Mouse (Mus musculus): Measurements from ENCODE around the gene Lrch1.

The Lrch1 gene

DNA sequence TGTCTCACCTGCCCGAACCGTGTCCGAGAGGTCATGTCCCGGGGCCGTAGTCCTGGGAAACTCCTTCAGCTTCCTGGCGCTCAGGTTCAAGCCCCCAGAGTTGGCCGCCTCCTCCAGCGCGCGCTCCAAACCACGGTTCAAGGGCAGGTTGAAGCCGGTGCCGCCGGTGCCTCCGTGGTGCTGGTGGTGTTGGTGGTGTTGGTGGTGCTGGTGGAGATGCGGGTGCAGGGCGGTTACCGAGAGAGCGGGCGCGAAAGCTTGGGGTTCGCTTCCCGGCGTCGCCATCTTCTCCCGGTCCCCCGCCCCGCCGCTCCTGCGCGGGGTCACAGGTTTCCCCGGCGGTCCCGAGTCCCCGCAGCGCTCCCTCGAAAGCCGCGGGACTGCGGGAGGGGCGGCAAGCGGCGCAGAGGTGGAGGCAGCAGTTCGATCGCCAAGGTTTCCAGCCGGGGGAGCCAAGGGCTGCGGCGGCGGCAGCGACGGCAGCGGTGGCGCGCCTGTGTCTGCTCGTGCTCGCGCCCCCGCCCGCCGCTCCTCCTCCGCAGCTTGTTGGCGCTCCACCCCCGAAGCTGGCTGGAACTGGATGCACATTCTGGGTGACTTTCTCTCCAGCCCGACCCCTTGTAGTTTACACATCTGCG is at the start of gene Lrch1:
Gene Lrch1 (minus strand): TSS at position 501 of the 638 bp plus-strand sequence.
- peak; percentile 79 for DNase-seq (ENCODE audit: low spot score)

DNA sequence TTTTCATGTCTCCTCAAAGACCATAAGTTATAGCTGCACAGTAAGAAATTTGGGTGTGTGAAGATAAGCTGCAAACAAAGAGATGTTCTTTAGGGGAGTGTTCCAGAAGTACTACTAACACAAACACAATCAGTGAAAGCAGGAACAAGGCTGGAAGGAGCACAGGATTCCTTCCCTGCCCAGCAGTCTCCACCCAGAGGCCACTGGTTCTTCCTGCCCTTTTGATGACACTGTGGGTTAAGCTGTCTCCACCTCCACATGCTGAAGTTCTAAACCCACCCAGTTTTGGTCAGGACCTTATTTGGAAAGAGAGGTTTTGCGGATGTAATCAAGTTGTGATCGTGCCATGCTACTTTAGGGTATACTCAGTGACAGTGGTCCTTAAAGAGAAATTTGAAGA is 49.4 kb upstream of the Lrch1 start:
- DNase-seq (ENCODE audit: low spot score) = no peak

DNA sequence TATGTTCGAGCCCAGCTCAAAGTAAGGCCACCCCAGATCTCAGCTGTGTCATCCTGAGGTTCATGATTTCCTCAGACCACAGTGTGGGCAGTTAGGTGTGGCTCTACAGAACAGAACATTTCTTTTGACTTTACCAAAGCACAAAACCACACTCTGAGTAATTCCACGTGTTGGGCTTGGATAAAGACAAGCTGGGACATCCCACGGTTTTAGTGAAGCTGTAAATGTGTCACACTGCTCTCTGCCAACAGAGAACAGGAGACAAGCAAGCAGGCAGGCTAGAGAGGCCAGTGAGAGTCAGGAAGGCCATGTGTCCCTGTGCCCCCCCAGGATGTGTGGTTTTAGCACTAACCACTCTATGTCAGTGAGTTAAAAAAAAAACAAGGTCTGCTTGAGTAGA is 48.9 kb upstream of the Lrch1 start:
- DNase-seq (ENCODE audit: low spot score) = no peak

DNA sequence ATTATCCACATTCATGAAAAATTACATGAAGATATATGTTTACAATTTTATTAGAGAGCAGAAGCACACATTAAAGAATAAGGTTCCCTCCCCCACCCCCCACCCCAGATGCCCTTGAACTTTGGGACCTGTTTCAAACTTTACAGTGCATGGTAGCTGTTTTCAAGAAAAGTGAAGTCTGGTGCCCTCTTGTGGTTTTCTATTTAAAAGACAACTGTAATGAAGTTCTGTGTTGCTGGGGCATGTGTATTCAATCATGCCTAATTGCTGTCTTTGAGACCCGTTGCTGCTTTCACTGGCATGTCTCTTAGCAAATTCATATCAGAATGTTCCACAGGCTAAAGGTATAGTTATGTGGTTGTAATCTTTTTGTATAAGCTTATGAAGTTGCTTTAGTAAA is 42.8 kb upstream of the Lrch1 start:
- no peak for DNase-seq (ENCODE audit: low spot score)

DNA sequence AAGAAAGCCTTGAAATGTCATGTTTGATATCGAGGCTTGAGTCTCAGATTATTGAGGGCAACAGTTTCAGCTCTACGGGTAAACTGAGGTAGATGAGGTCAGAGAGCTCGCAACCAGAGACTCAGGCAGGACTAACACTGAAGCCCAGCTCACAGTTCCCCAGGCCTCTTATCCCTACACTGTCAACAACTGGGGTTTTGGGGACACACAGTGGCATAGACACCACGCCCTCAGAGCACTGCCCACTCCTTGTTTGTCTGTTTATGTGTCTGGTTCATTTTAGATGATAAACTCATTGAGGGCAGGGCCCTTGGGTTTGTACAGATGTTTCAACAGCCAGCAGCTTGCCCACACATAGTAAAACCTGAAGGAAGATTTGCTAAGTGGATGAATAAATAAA is 42.2 kb upstream of the Lrch1 start:
- DNase-seq (ENCODE audit: low spot score) = no peak

DNA sequence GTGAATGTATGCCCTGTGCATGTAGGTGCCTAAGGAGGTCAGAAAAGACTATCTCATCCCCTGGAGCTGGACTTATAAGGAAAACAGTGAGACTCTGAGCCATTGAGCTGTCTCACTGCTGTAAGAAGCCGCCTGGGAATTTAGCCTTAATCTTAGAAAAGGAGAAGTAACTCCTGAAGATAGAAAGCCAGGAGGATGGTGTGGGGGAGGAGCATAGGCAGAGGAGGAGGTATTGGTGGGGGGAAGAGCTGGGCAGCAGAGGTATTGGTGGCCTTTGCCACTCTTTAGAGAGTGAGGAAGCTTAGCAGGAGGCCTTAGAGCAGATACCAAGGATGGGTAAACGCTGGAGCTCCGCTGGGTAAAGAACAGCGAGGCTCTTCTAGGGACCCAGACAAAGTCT is 41.6 kb upstream of the Lrch1 start:
- DNase-seq (ENCODE audit: low spot score) = no peak

- DNase-seq (ENCODE audit: low spot score) = no peak
These were observed 38.9 kb upstream of the Lrch1 start for GRCm38 (mm10) chr14:74986527-74986926.

DNA sequence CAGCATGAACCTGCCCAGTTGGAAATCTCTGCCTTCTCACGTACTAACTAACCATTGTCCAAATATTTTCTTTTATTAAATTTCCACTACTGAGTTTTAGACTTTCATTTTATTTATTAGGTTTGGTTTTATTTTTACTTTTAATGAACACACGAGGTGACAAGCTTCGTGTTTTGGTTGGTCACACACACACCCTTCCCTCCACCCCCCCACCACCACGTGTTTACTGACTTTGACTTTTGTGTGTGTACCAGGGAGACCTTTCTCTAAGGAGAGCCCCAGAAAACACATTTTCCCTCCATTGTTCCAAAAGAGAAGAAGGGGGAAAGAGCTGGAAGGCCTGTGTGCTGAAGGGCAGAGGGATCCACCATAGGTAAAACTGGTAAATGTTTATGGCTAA is 38.0 kb upstream of the Lrch1 start:
- DNase-seq (ENCODE audit: low spot score) = no peak

DNA sequence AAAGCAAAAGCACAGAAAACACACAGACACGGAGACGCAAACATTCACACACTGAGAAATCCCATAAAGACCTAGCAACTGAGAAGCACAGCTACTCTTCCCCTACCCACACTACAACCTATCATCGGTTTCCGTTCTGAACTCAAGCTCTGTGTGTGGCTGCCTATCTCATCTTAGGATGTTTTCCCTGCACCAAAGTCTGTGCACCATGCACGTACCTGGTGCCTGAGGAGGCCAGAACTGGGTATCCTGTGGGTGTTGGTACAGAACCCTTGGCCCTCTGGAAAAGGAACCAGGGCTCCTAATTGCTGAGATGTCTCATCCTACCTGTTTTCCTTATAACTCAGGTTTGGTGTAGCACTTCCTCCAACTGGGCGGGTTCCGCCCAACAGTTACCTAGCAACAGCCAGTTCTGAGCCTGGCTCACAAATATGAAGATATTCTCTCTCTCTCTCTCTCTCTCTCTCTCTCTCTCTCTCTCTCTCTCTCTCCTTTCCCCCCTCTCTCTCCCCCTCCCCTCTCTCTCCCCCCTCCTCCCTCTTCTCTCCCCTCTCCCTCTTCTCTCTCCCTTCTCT is 37.2 kb upstream of the Lrch1 start:
- DNase-seq (ENCODE audit: low spot score) = no peak

DNA sequence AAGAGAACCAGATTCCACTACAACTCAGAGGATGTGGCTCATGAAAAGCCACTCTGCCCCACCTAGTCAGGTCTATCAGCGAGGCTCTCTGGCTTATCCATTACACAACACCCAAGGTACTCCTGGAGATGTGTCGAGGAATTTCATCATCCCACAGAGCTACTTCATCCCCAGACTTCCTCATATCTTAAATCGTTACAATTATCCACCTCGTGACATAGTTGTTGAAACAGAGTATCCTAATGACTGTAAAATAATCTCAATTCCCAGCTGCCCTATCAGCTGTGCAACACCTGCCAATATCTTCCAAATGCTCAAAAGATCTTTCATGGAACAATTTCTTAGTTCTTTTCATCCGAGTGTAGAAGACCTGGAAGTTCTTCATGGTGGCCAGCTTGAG is 35.4 kb upstream of the Lrch1 start:
- DNase-seq (ENCODE audit: low spot score) = no peak

DNA sequence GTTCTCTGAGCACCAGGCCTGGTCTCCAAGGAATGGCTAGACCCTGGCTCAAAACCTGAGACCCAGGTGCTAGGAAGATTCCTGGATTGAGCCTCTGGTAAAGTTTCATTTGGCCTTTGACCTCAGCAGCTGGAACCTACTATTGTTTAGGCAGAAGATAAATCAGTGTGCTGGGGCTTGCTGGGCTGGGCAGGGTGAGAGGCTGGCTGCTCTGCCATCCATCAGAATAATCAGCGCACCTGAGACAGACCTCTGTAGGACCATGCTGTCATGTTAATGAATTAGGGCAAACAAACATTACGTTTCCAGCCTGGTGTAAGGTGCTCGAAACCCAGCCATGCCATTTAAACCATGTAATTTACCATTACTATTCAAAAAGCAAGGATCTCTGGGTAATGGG is 33.3 kb upstream of the Lrch1 start:
- no peak for DNase-seq (ENCODE audit: low spot score)

DNA sequence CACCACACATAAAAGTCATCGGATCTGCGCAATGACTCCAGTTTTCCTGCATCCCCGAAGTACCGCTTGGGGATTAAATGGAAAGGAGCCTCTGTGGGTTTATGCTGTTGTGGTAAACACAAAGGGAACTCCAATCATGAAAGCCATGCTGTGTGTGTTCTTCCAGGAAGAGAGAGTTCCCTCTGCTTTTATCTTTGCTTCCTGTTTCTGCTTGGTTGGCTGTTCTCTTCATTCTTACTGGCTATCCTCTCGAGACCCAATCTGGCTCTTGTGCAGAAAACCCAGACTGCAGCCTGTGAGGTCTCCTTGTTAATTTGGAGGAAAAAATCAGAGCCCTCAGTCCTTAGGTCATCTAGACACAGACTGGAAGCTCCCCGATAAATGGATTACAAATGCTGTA is 29.3 kb upstream of the Lrch1 start:
- DNase-seq (ENCODE audit: low spot score) = no peak

DNA sequence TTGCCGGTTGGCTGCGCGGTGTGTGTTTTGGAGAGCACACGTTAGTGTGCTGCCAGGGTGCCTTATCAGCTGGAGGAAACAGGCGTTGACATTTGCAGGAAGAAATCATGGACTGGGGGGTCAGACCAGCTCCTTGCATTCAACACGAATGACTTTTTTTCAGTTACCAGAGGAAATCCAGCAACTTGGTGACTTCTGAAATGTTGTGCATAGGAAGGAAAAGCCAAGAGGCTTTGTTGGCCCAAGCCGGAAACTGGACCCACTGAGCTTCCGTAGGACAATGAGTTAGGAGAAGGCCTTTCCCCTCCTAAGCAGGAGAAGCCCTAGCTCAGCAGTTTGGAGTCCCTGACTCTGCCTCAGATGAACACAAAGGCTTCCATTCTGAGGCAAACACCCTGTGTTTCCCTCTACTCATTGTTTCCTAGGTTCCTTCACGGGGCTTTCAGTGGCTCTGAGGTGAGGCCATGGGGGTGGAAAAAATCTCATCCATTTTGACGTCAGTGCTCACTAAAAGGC is 26.5 kb upstream of the Lrch1 start:
- DNase-seq (ENCODE audit: low spot score) = no peak

- no peak for DNase-seq (ENCODE audit: low spot score)
These were observed 25.0 kb upstream of the Lrch1 start for GRCm38 (mm10) chr14:74972687-74973086.

GRCm38 (mm10) chr14:74972216-74972615 is 24.5 kb upstream of the Lrch1 start:
- peak; percentile 25 for DNase-seq (ENCODE audit: low spot score)

- DNase-seq (ENCODE audit: low spot score) = no peak
These were observed 15.7 kb upstream of the Lrch1 start for GRCm38 (mm10) chr14:74963402-74963764.

GRCm38 (mm10) chr14:74962713-74963401 is 15.2 kb upstream of the Lrch1 start:
- no peak for DNase-seq (ENCODE audit: low spot score)

DNA sequence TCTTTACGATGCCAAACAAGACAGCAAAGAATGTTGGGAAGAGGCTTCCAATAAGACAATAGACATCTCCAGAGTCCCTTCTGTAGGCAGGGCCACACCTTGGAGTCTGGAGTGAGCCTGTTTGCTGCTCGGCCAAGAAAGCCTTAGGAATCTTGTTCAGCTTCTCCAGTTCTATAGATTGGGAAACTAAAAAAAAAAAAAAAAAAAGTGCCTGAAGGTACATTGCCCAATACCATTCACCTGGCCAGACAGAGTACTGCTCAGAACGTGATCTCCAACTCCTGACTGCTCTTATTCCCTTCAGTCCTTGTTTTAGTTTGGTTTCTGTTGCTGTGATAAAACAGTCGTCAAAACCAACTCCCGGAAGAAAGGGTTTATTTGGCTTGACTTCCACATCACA is 12.9 kb upstream of the Lrch1 start:
- DNase-seq (ENCODE audit: low spot score) = no peak

- no peak for DNase-seq (ENCODE audit: low spot score)
These were observed 9.0 kb upstream of the Lrch1 start for GRCm38 (mm10) chr14:74956702-74957101.

GRCm38 (mm10) chr14:74956234-74956633 is 8.6 kb upstream of the Lrch1 start:
- DNase-seq (ENCODE audit: low spot score) = no peak

GRCm38 (mm10) chr14:74948426-74949240 is 957 bp upstream of the Lrch1 start:
- no peak for DNase-seq (ENCODE audit: low spot score)

GRCm38 (mm10) chr14:74948014-74948396 is 329 bp upstream of the Lrch1 start:
- no peak for DNase-seq (ENCODE audit: low spot score)

Data from ovary, adult 18-20 months (tissue).